Mouse (Mus musculus) liver, postnatal 0 days (tissue): ENCODE results near the gene Klhl3. TPM values are rescaled to one million over a fixed set of nuclear protein-coding genes. Genes with fewer than 3 reads are reported as not detected.
A peak's percentile ranks its signal among the peaks of the same experiment; 100 is the strongest.

ENCODE experiments used
- ATAC-seq: fragments of 200-750 bp; cut with Nextera tagmentation; 2 replicates; pipeline ENCODE4 v1.8.0; 2017; ENCODE audit warnings: mild to moderate bottlenecking, moderate library complexity
- DNase-seq: peaks from one replicate; pipeline ENCODE4 v3.0.0-alpha.2; 2016
- H3K27ac ChIP-seq: fragments of 300-500 bp; sonication (generic); 2 replicates; pipeline ENCODE4 v1.5.1; 2014; ENCODE audit warnings: antibody characterized with exemption, moderate library complexity, mild to moderate bottlenecking, low read depth
- H3K27me3 ChIP-seq: fragments of 300-500 bp; sonication (generic); 2 replicates; pipeline ENCODE4 v1.6.1; 2014; ENCODE audit warnings: low read length, control low read depth, mixed read lengths; ENCODE audit not compliant: insufficient read depth
- H3K36me3 ChIP-seq: fragments of 300-500 bp; sonication (generic); replicated peaks from 2 replicates; pipeline ENCODE4 v1.6.1; 2014; ENCODE audit warnings: mild to moderate bottlenecking, control low read depth, low read length, moderate library complexity, mixed read lengths; ENCODE audit not compliant: insufficient read depth
- H3K4me1 ChIP-seq: fragments of 300-500 bp; sonication (generic); 2 replicates; pipeline ENCODE4 v1.6.1; 2014; ENCODE audit warnings: antibody characterized with exemption, mild to moderate bottlenecking, control low read depth; ENCODE audit not compliant: insufficient read depth
- H3K4me2 ChIP-seq: fragments of 300-500 bp; sonication (generic); 2 replicates; pipeline ENCODE4 v1.6.1; 2014; ENCODE audit warnings: low read depth, mild to moderate bottlenecking, low read length, moderate library complexity, mixed read lengths
- H3K4me3 ChIP-seq: fragments of 300-500 bp; sonication (generic); 2 replicates; pipeline ENCODE4 v1.5.1; 2014; ENCODE audit warnings: low read depth, low read length
- H3K9ac ChIP-seq: fragments of 300-500 bp; sonication (generic); replicated peaks from 2 replicates; pipeline ENCODE4 v1.6.1; 2014; ENCODE audit warnings: mild to moderate bottlenecking, moderate library complexity
- H3K9me3 ChIP-seq: fragments of 300-500 bp; sonication (generic); 2 replicates; pipeline ENCODE4 v1.6.1; 2016; ENCODE audit warnings: mild to moderate bottlenecking, control low read depth, low read length, mixed read lengths
- CTCF ChIP-seq: sonication (generic); IDR thresholded peaks from 2 replicates; pipeline ENCODE4 v1.5.1; 2016; ENCODE audit warnings: antibody characterized with exemption, low read depth
- EP300 ChIP-seq: IDR thresholded peaks from 2 replicates; pipeline ENCODE4 v1.6.1; 2016; ENCODE audit warnings: antibody characterized with exemption, low read depth, mild to moderate bottlenecking
- WGBS: fragments of 180-500 bp; shearing (Covaris S2); extraction: QIAGEN DNeasy Blood & Tissue Kit; methylation state at CpG from one replicate; pipeline ENCODE4 v1.1.7; 2014; ENCODE audit not compliant: insufficient replicate concordance; 5-methylcytosine and 5-hydroxymethylcytosine counted together
- polyA plus RNA-seq: library from polyadenylated mRNA; unstranded; fragments of >200 nt; fragmentation: Nextera tagmentation; extraction: Ambion mirVana; gene quantifications from 2 replicates; pipeline ENCODE4 v1.2.1, GENCODE M21; 2015

Gene Klhl3
- polyA plus RNA-seq, 1 experiment from 2014 or later = 2.9 TPM

- Histone ChIP-seq H3K9me3 (no peaks in the 10 kb centered on the region), H3K4me3 (no peak overlapping the region), H3K4me1 (peaks cover 13% of the 10 kb centered on the region), H3K27me3 (no peaks in the 10 kb centered on the region), H3K4me2 (no peak overlapping the region), H3K27ac (no peak overlapping the region), H3K36me3 (no peaks in the 10 kb centered on the region; the same call in 1 of the 2 replicates), H3K9ac (no peak overlapping the region)
- no peak for ATAC-seq
- no peak for DNase-seq
- TF ChIP-seq CTCF = no peak
- no peak for TF ChIP-seq EP300
- 86% methylated on average over 21 of the region's 21 CpGs for WGBS
Measured at GRCm38 (mm10) chr13:58071209-58071608, 42.2 kb downstream of the Klhl3 start.

- 78% methylated on average over 12 of the region's 12 CpGs for WGBS
- Histone ChIP-seq H3K27ac (no peak overlapping the region), H3K9ac (no peak overlapping the region), H3K36me3 (no peaks in the 10 kb centered on the region; the same call in 1 of the 2 replicates), H3K4me3 (no peak overlapping the region), H3K27me3 (no peaks in the 10 kb centered on the region), H3K4me2 (no peak overlapping the region), H3K4me1 (peaks cover 13% of the 10 kb centered on the region), H3K9me3 (no peaks in the 10 kb centered on the region)
- no peak for DNase-seq
- ATAC-seq = no peak
- TF ChIP-seq EP300 (no peak), CTCF (no peak)
Measured at GRCm38 (mm10) chr13:58070504-58070903, 42.9 kb downstream of the Klhl3 start.

- H3K4me1 ChIP-seq = peaks cover 13% of the 10 kb centered on the region
- WGBS = 74% methylated on average over 15 of the region's 15 CpGs
- H3K4me3 ChIP-seq = no peak overlapping the region
- H3K27ac ChIP-seq = peak overlapping the region; percentile 99
- no peaks in the 10 kb centered on the region; the same call in 1 of the 2 replicates for H3K36me3 ChIP-seq
- H3K27me3 ChIP-seq = no peaks in the 10 kb centered on the region
- DNase-seq (no peak), ATAC-seq (no peak)
- no peak overlapping the region for H3K4me2 ChIP-seq
- no peak for TF ChIP-seq EP300
- no peak for TF ChIP-seq CTCF
- no peaks in the 10 kb centered on the region for H3K9me3 ChIP-seq
- no peak overlapping the region for H3K9ac ChIP-seq
Measured at GRCm38 (mm10) chr13:58068421-58069209, 44.8 kb downstream of the Klhl3 start.

- Histone ChIP-seq H3K4me3 (0 out of 2 replicates have a peak overlapping the region, but pooled peaks have one; percentile 2), H3K9me3 (no peaks in the 10 kb centered on the region), H3K4me1 (peaks cover 13% of the 10 kb centered on the region), H3K27ac (peak overlapping the region; percentile 99), H3K4me2 (peak overlapping the region; percentile 63), H3K9ac (peak overlapping the region; percentile 19; the same call in 1 of the 2 replicates), H3K36me3 (no peaks in the 10 kb centered on the region; the same call in 1 of the 2 replicates), H3K27me3 (no peaks in the 10 kb centered on the region)
- WGBS = 5% methylated on average over 17 of the region's 17 CpGs
- ATAC-seq (peak; percentile 95), DNase-seq (peak; percentile 86)
- peak; percentile 70 for TF ChIP-seq CTCF
- TF ChIP-seq EP300 = no peak
Measured at GRCm38 (mm10) chr13:58067540-58068103, 45.8 kb downstream of the Klhl3 start.

- Histone ChIP-seq H3K4me2 (peak overlapping the region; percentile 63), H3K27ac (peak overlapping the region; percentile 99), H3K4me3 (0 out of 2 replicates have a peak overlapping the region, but pooled peaks have one; percentile 2), H3K9ac (peak overlapping the region; percentile 19; the same call in 1 of the 2 replicates), H3K36me3 (no peaks in the 10 kb centered on the region; the same call in 1 of the 2 replicates), H3K27me3 (no peaks in the 10 kb centered on the region), H3K9me3 (no peaks in the 10 kb centered on the region), H3K4me1 (peaks cover 13% of the 10 kb centered on the region)
- peak; percentile 64 for DNase-seq
- ATAC-seq = peak; percentile 22
- 30% methylated on average over 14 of the region's 14 CpGs for WGBS
- TF ChIP-seq CTCF (no peak), EP300 (no peak)
Measured at GRCm38 (mm10) chr13:58066496-58067389, 46.6 kb downstream of the Klhl3 start.

GRCm38 (mm10) chr13:58066081-58066495 lies 47.3 kb downstream of the Klhl3 start:
- H3K4me3 ChIP-seq = no peak overlapping the region
- DNase-seq (no peak), ATAC-seq (no peak)
- H3K4me2 ChIP-seq = no peak overlapping the region
- peaks cover 4% of the 10 kb centered on the region; the same call in 1 of the 2 replicates for H3K36me3 ChIP-seq
- WGBS = 75% methylated on average over 13 of the region's 13 CpGs
- no peaks in the 10 kb centered on the region for H3K27me3 ChIP-seq
- H3K27ac ChIP-seq = peak overlapping the region; percentile 99
- H3K4me1 ChIP-seq = peaks cover 13% of the 10 kb centered on the region
- TF ChIP-seq CTCF = no peak
- H3K9ac ChIP-seq = no peak overlapping the region
- no peaks in the 10 kb centered on the region for H3K9me3 ChIP-seq
